Mouse (Mus musculus): ENCODE results near the gene P2ry6. TPM values are rescaled to one million over a fixed set of nuclear protein-coding genes. Genes with fewer than 3 reads are reported as not detected.
A peak's percentile ranks its signal among the peaks of the same experiment; 100 is the strongest.

The P2ry6 gene
- 1.3 TPM in 2 replicates for polyA plus RNA-seq (2011; ENCODE audit: insufficient read depth, insufficient read length, low replicate concordance, missing spikeins)

DNA sequence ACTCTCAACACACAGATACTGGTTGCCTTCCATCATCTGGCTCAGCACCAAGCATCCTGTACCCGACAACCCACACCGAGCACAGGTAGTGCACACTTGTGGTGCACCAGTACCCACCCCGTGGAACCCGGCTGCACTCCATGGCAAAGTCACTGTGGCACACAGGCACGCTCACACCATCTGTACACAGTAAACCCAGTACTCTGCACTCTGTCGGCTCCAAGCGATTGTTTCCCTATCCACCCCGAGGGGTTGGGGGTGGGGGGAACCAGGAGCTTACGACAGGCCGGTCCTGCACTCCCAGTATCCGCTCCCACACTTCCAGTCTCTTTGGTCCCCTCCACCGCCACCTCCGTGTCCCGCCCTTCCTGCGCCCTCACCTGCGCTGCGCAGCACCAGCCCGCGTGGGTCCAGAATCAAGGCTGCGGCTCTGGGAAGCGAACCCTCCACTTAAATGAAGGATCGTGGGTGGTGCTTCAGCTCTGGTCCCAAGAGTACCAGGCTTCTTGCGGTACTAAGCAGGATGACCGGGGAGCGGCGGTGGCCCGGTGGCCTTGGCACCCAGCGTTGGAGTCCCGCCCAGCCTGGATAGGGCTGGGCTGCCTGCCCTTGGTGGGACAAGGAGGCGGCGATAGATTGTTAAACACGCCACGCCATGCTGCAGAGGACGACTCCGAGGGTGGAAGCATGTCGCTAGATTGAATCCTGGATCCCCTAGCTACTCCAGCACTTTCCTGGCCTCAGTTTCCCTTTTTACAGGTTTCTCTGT, at the start of gene P2ry6:
Gene P2ry6, minus strand, starts transcription at position 515 of the 769 bp plus-strand sequence.
- 19% methylated on average over 36 of the region's 36 CpGs for WGBS
- TF ChIP-seq CTCF (IDR thresholded peaks at IDR 0.05; ENCODE audit: control insufficient read depth, insufficient read depth, low read length), result no peak
- TF ChIP-seq POLR2A (IDR thresholded peaks at IDR 0.05; ENCODE audit: borderline replicate concordance, control insufficient read depth, low read depth, low read length), result no peak
- no peak within 1 kb of the TSS for H3K4me3 ChIP-seq (replicated peaks; ENCODE audit: control insufficient read depth, low read depth, low read length)
- H3K27ac ChIP-seq (ENCODE audit: control insufficient read depth, insufficient read depth, low read depth, low read length, poor library complexity), result no peak within 1 kb of the TSS
- H3K4me1 ChIP-seq (ENCODE audit: control insufficient read depth, insufficient read depth, low read length), result no peaks in the 10 kb centered on the region

DNA sequence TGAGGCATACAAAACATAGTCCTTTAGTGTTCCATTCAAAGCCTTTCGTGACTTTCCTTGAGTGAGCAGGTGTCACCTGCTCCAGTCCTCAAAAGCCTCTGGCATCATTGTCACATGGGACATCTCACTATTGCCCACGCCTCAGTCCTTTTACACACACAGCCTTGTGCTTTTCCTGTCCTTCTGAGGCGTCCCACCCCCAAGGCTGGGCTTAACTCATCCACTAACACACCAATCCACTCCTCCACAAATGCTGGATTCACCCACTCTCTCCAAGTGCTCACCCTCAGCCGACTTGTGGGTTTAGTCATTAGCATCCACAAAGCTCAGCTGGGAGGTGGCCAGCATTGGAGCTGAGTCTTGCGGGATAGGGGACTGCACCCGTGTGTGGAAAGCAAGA, 43.0 kb upstream of the P2ry6 start:
- TF ChIP-seq POLR2A (IDR thresholded peaks at IDR 0.05; ENCODE audit: borderline replicate concordance, control insufficient read depth, low read depth, low read length) (no peak), CTCF (IDR thresholded peaks at IDR 0.05; ENCODE audit: control insufficient read depth, insufficient read depth, low read length) (no peak)
- Histone ChIP-seq H3K4me1 (ENCODE audit: control insufficient read depth, insufficient read depth, low read length) (no peaks in the 10 kb centered on the region; the same call in 1 of the 2 replicates), H3K27ac (ENCODE audit: control insufficient read depth, insufficient read depth, low read depth, low read length, poor library complexity) (no peak overlapping the region; the same call in 1 of the 2 replicates), H3K4me3 (replicated peaks; ENCODE audit: control insufficient read depth, low read depth, low read length) (no peak overlapping the region)
- WGBS, result 77% methylated on average over 6 of the region's 6 CpGs

DNA sequence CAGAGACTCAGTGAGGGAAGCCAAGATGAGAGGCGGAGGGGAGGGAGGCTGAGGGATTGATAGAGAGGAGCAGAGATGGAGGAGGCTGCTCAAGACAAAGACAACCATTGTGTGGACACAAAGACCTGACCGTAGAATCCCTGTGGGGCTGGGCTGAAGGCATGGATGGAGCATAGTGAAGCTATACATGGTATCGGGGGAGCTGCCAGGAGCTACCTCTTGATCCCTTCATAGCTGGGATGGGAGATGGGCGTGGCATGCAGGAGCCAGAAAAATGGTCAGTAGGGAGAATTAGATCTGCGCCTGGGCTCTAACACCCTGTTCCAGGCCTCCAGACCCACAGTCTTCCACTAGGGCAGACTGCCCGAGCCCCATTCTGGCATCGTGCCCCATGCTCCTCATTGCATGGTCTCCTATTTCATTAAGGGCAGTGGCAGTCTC, 42.6 kb upstream of the P2ry6 start:
- Histone ChIP-seq H3K4me1 (ENCODE audit: control insufficient read depth, insufficient read depth, low read length) (no peaks in the 10 kb centered on the region; the same call in 1 of the 2 replicates), H3K27ac (ENCODE audit: control insufficient read depth, insufficient read depth, low read depth, low read length, poor library complexity) (no peak overlapping the region), H3K4me3 (replicated peaks; ENCODE audit: control insufficient read depth, low read depth, low read length) (no peak overlapping the region)
- WGBS, result 86% methylated on average over 7 of the region's 7 CpGs
- no peak for TF ChIP-seq POLR2A (IDR thresholded peaks at IDR 0.05; ENCODE audit: borderline replicate concordance, control insufficient read depth, low read depth, low read length)
- TF ChIP-seq CTCF (IDR thresholded peaks at IDR 0.05; ENCODE audit: control insufficient read depth, insufficient read depth, low read length), result no peak

DNA sequence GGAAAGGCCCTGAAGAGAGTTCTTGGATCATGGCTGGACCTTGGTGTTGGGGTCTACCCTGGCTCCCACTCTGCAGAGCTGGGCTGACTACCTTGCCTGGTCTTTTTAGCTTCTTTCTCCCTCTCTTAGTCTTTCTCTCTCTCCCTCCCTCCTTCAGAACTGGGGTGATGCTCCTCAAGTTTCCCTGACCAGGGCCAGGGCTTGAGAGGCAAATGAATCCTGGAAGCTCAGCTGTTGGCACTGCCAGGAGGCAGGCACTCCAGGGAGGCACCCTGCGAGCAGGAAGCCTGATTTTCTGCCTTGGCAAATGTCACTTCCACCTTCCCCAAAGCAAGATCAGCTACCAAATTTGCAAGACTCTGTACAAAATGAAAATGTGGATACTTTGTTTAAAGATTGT, 40.5 kb upstream of the P2ry6 start:
- H3K27ac ChIP-seq (ENCODE audit: control insufficient read depth, insufficient read depth, low read depth, low read length, poor library complexity), result no peak overlapping the region
- H3K4me3 ChIP-seq (replicated peaks; ENCODE audit: control insufficient read depth, low read depth, low read length), result no peak overlapping the region
- 53% methylated on average over 1 of the region's 1 CpGs for WGBS
- TF ChIP-seq POLR2A (IDR thresholded peaks at IDR 0.05; ENCODE audit: borderline replicate concordance, control insufficient read depth, low read depth, low read length) (no peak), CTCF (IDR thresholded peaks at IDR 0.05; ENCODE audit: control insufficient read depth, insufficient read depth, low read length) (no peak)
- no peaks in the 10 kb centered on the region; the same call in 1 of the 2 replicates for H3K4me1 ChIP-seq (ENCODE audit: control insufficient read depth, insufficient read depth, low read length)

DNA sequence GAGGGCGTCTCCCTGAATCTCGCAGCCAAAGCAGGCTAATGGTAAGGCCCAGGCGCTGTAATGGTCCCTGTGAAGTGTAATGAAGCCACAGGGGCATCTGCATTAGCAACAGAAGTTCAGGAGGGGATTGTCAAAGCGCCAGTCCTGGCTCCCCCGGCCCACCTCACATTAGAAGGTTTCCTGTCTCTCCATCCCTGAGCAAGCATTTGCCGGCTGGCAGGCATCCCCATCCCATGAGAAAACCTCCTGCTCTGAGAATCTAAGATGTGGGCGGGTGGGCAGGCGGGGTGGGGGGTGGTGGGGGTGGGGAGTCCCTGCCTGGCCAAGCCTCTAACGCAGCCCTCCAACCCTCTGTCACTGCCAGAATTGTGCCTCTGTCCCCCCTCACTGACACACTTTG, 39.6 kb upstream of the P2ry6 start:
- Histone ChIP-seq H3K4me1 (ENCODE audit: control insufficient read depth, insufficient read depth, low read length) (no peaks in the 10 kb centered on the region; the same call in 1 of the 2 replicates), H3K27ac (ENCODE audit: control insufficient read depth, insufficient read depth, low read depth, low read length, poor library complexity) (no peak overlapping the region), H3K4me3 (replicated peaks; ENCODE audit: control insufficient read depth, low read depth, low read length) (no peak overlapping the region)
- WGBS, result 76% methylated on average over 9 of the region's 9 CpGs
- TF ChIP-seq CTCF (IDR thresholded peaks at IDR 0.05; ENCODE audit: control insufficient read depth, insufficient read depth, low read length) (no peak), POLR2A (IDR thresholded peaks at IDR 0.05; ENCODE audit: borderline replicate concordance, control insufficient read depth, low read depth, low read length) (no peak)

DNA sequence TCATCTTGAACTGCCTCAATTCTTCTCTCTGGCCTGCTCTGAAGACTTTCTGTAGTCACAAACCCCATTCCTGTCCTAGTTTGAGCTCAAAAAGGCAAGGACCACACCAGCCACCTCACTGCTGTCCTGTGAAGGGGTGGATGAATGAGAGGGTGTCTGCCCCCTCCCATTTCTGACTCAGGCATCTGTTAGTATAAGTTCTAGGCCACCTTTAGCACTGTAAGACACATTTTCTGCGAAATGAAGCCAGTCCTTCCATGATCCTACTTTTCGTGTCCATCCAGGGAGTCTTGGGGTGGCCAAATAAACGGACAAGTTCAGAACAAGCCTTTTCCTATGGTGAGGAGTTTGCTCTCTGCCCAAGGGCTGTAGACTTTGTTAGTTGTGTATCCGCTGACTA, 38.1 kb upstream of the P2ry6 start, which contains the start of gene P2ry2:
Gene P2ry2, minus strand, starts transcription at position 326 of the 400 bp plus-strand sequence.
- 82% methylated on average over 4 of the region's 4 CpGs for WGBS

DNA sequence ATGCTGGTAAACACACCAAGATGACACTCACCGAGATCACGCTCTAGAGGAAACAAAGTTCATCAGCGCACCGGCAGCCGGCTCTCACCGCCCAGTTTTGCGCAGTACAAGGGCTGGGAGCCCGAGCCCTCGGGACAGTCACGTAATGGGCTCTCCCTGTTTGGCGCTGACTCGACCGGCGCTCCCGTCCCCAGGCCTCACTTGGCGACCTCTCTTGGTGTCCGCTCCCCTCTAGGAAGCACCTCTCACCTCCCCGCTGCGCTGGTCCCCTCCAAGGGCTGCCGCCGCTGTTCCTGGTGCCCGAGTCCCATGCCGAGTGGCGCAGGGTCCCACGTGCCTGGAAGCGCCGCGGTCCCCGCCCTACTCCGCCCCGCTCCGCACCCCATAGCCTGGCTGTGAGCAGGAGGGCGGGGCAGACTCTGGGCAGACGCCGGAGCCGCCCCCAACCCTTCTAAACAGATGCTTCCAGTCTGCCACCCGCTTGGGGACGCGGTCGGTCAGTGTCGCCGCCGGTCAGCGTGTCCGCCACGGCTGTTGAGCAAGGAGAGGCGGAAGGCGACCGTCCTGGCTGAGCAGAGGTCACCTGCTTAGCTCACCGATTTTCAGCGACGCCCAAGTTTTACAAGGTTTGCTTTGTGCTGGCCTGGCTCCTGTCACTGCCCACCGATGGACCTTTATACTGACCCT, 37.4 kb upstream of the P2ry6 start:
- peak; percentile 17; the same call in 1 of the 2 replicates for TF ChIP-seq CTCF (IDR thresholded peaks at IDR 0.05; ENCODE audit: control insufficient read depth, insufficient read depth, low read length)
- peak; percentile 39; the same call in 1 of the 2 replicates for TF ChIP-seq POLR2A (IDR thresholded peaks at IDR 0.05; ENCODE audit: borderline replicate concordance, control insufficient read depth, low read depth, low read length)
- peak overlapping the region; percentile 70 for H3K4me3 ChIP-seq (replicated peaks; ENCODE audit: control insufficient read depth, low read depth, low read length)
- peak overlapping the region; percentile 70 for H3K27ac ChIP-seq (ENCODE audit: control insufficient read depth, insufficient read depth, low read depth, low read length, poor library complexity)
- no peaks in the 10 kb centered on the region; the same call in 1 of the 2 replicates for H3K4me1 ChIP-seq (ENCODE audit: control insufficient read depth, insufficient read depth, low read length)
- 1% methylated on average over 53 of the region's 53 CpGs for WGBS

More for the DNA sequence above, 38.1 kb upstream of the P2ry6 start, which contains the start of gene P2ry2:
- H3K4me1 ChIP-seq (ENCODE audit: control insufficient read depth, insufficient read depth, low read length), result no peaks in the 10 kb centered on the region; the same call in 1 of the 2 replicates
- H3K27ac ChIP-seq (ENCODE audit: control insufficient read depth, insufficient read depth, low read depth, low read length, poor library complexity), result peak within 1 kb of the TSS; percentile 70
- peak within 1 kb of the TSS; percentile 70 for H3K4me3 ChIP-seq (replicated peaks; ENCODE audit: control insufficient read depth, low read depth, low read length)
- TF ChIP-seq CTCF (IDR thresholded peaks at IDR 0.05; ENCODE audit: control insufficient read depth, insufficient read depth, low read length) (no peak), POLR2A (IDR thresholded peaks at IDR 0.05; ENCODE audit: borderline replicate concordance, control insufficient read depth, low read depth, low read length) (no peak)

DNA sequence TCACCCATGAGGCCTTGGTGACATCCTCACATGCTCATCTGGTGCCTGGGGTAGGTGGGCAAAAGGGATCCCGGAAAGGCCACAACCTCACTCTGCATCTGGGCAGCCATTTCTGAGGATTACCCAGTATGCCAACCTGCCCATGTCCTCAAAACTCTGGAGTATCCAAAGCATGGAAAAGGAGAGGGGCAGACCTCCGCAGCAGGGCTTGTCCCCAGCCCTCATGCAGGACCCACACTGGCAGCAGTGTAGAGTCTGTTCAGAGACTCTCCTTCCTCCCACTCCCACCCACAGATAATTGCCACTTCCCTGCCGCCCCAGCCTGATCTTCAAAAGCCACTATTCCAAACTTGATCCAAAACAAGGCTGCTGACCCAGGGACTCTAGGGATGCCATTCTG, 36.3 kb upstream of the P2ry6 start:
- TF ChIP-seq POLR2A (IDR thresholded peaks at IDR 0.05; ENCODE audit: borderline replicate concordance, control insufficient read depth, low read depth, low read length) (no peak), CTCF (IDR thresholded peaks at IDR 0.05; ENCODE audit: control insufficient read depth, insufficient read depth, low read length) (no peak)
- WGBS, result 57% methylated on average over 3 of the region's 3 CpGs
- Histone ChIP-seq H3K4me1 (ENCODE audit: control insufficient read depth, insufficient read depth, low read length) (no peaks in the 10 kb centered on the region; the same call in 1 of the 2 replicates), H3K4me3 (replicated peaks; ENCODE audit: control insufficient read depth, low read depth, low read length) (peak overlapping the region; percentile 32), H3K27ac (ENCODE audit: control insufficient read depth, insufficient read depth, low read depth, low read length, poor library complexity) (no peak overlapping the region)
